Mouse (Mus musculus) granulocyte monocyte progenitor cell, adult 5-6 weeks (primary cell): Measurements from ENCODE around the gene Gm17662. TPM values are rescaled to one million over a fixed set of nuclear protein-coding genes. Genes with fewer than 3 reads are reported as not detected.

ENCODE experiments used
- ATAC-seq: replicated peaks from 2 replicates; pipeline ENCODE4 v1.8.0; 2016; ENCODE audit warnings: mild to moderate bottlenecking, moderate TSS enrichment, inconsistent platforms; ENCODE audit not compliant: poor library complexity, severe bottlenecking
- total RNA-seq, 2 experiments: library from RNA; stranded (forward) in 1 of 2; stranded (reverse) in 1 of 2; fragments of 200-712, 200-1000 nt in 1 of 2; fragments of >200 nt in 1 of 2; fragmentation: Nextera tagmentation in 1 of 2; gene quantifications; 2 replicates each; pipeline ENCODE4 v1.2.3; 2014 to 2017

Gm17662 gene
- total RNA-seq (2014; fragmentation: Nextera tagmentation) (not detected in 2 replicates), total RNA-seq (2017) (not detected in 2 replicates)

- no peak for ATAC-seq
Measured at GRCm38 (mm10) chr4:104857029-104857428, at the start of gene Gm17662. Gm17662 (plus strand) TSS chr4:104857329.

- no peak for ATAC-seq
Measured at GRCm38 (mm10) chr4:104810710-104811286, 46.3 kb upstream of the Gm17662 start.

GRCm38 (mm10) chr4:104813617-104814016, 43.5 kb upstream of the Gm17662 start:
- no peak for ATAC-seq

GRCm38 (mm10) chr4:104816519-104817232, 40.5 kb upstream of the Gm17662 start:
- no peak for ATAC-seq

GRCm38 (mm10) chr4:104817509-104817908, 39.6 kb upstream of the Gm17662 start:
- no peak for ATAC-seq

GRCm38 (mm10) chr4:104818986-104819385, 38.1 kb upstream of the Gm17662 start:
- no peak for ATAC-seq

- ATAC-seq, result no peak
Measured at GRCm38 (mm10) chr4:104819891-104820290, 37.2 kb upstream of the Gm17662 start.

- no peak for ATAC-seq
Measured at GRCm38 (mm10) chr4:104823597-104824101, 33.5 kb upstream of the Gm17662 start.

GRCm38 (mm10) chr4:104824381-104825077, 32.6 kb upstream of the Gm17662 start:
- no peak for ATAC-seq

GRCm38 (mm10) chr4:104828939-104829338, 28.2 kb upstream of the Gm17662 start:
- ATAC-seq, result no peak

GRCm38 (mm10) chr4:104835096-104835495, 22.0 kb upstream of the Gm17662 start:
- ATAC-seq, result no peak

- no peak for ATAC-seq
Measured at GRCm38 (mm10) chr4:104838342-104838741, 18.8 kb upstream of the Gm17662 start.

GRCm38 (mm10) chr4:104842204-104842603, 14.9 kb upstream of the Gm17662 start:
- no peak for ATAC-seq

GRCm38 (mm10) chr4:104843546-104843945, 13.6 kb upstream of the Gm17662 start:
- no peak for ATAC-seq

- ATAC-seq, result no peak
Measured at GRCm38 (mm10) chr4:104855216-104855615, 1.9 kb upstream of the Gm17662 start.

- no peak for ATAC-seq
Measured at GRCm38 (mm10) chr4:104857823-104858222, 694 bp downstream of the Gm17662 start.

GRCm38 (mm10) chr4:104861241-104861640, 4.1 kb downstream of the Gm17662 start:
- ATAC-seq, result no peak

GRCm38 (mm10) chr4:104864397-104864796, 7.3 kb downstream of the Gm17662 start:
- peak; percentile 74 for ATAC-seq

GRCm38 (mm10) chr4:104869581-104869980, 12.5 kb downstream of the Gm17662 start:
- ATAC-seq, result no peak

- ATAC-seq, result no peak
Measured at GRCm38 (mm10) chr4:104870196-104870595, 13.1 kb downstream of the Gm17662 start.

GRCm38 (mm10) chr4:104875832-104876231, 18.7 kb downstream of the Gm17662 start:
- no peak for ATAC-seq
